Mouse (Mus musculus) hindbrain, embryonic 14.5 days (tissue): Measurements from ENCODE around the gene Slmap. TPM values are rescaled to one million over a fixed set of nuclear protein-coding genes. Genes with fewer than 3 reads are reported as not detected.

Experiments used
- ATAC-seq: fragments of 200-750 bp; cut with Nextera tagmentation; 2 replicates; pipeline ENCODE4 v1.8.0; 2017; ENCODE audit warnings: moderate number of reproducible peaks, mild to moderate bottlenecking, moderate TSS enrichment, moderate library complexity; ENCODE audit not compliant: low FRiP score
- DNase-seq: peaks from one replicate; pipeline ENCODE4 v3.0.0-alpha.2; 2015; ENCODE audit warnings: low spot score
- H3K27ac ChIP-seq: fragments of 300-500 bp; sonication (generic); 2 replicates; pipeline ENCODE4 v1.5.1; 2014; ENCODE audit warnings: mild to moderate bottlenecking, moderate library complexity
- H3K27me3 ChIP-seq: fragments of 300-500 bp; sonication (generic); 2 replicates; pipeline ENCODE4 v1.6.1; 2014; ENCODE audit warnings: mild to moderate bottlenecking, low read length, mixed read lengths; ENCODE audit not compliant: control insufficient read depth, insufficient read depth
- H3K36me3 ChIP-seq: fragments of 300-500 bp; sonication (generic); replicated peaks from 2 replicates; pipeline ENCODE4 v1.6.1; 2014; ENCODE audit not compliant: control insufficient read depth, insufficient read depth
- H3K4me1 ChIP-seq: fragments of 300-500 bp; sonication (generic); replicated peaks from 2 replicates; pipeline ENCODE4 v1.6.1; 2014; ENCODE audit warnings: antibody characterized with exemption, low read length, mixed read lengths; ENCODE audit not compliant: control insufficient read depth, insufficient read depth
- H3K4me2 ChIP-seq: fragments of 300-500 bp; sonication (generic); replicated peaks from 2 replicates; pipeline ENCODE4 v1.6.1; 2014; ENCODE audit warnings: mild to moderate bottlenecking, moderate library complexity
- H3K4me3 ChIP-seq: fragments of 300-500 bp; sonication (generic); replicated peaks from 2 replicates; pipeline ENCODE4 v1.5.1; 2014; ENCODE audit warnings: mild to moderate bottlenecking, low read length
- H3K9ac ChIP-seq: fragments of 300-500 bp; sonication (generic); 2 replicates; pipeline ENCODE4 v1.6.1; 2014
- H3K9me3 ChIP-seq: fragments of 300-500 bp; sonication (generic); 2 replicates; pipeline ENCODE4 v1.6.1; 2016; ENCODE audit warnings: low read length; ENCODE audit not compliant: control insufficient read depth
- WGBS: fragments of 180-500 bp; shearing (Covaris S2); extraction: QIAGEN DNeasy Blood & Tissue Kit; methylation state at CpG from one replicate; pipeline ENCODE4 v1.1.7; 2014; 5-methylcytosine and 5-hydroxymethylcytosine counted together
- polyA plus RNA-seq: library from polyadenylated mRNA; unstranded; fragments of >200 nt; fragmentation: Nextera tagmentation; extraction: Ambion mirVana; gene quantifications from 2 replicates; pipeline ENCODE4 v1.2.1, GENCODE M21; 2014

Gene Slmap
- polyA plus RNA-seq, 1 experiment from 2014 or later: 19.6 TPM

- Histone ChIP-seq H3K36me3 (peaks cover 17% of the 10 kb centered on the region), H3K4me3 (no peak overlapping the region), H3K4me2 (no peak overlapping the region), H3K4me1 (no peaks in the 10 kb centered on the region), H3K27me3 (no peaks in the 10 kb centered on the region), H3K9me3 (no peaks in the 10 kb centered on the region), H3K27ac (no peak overlapping the region), H3K9ac (no peak overlapping the region)
- no peak for ATAC-seq
- no peak for DNase-seq
Observed at GRCm38 (mm10) chr14:26439996-26440395, 94.7 kb downstream of the Slmap start.

GRCm38 (mm10) chr14:26437771-26438170, 97.0 kb downstream of the Slmap start:
- DNase-seq (no peak), ATAC-seq (no peak)
- Histone ChIP-seq H3K4me3 (no peak overlapping the region), H3K27me3 (no peaks in the 10 kb centered on the region), H3K4me2 (no peak overlapping the region), H3K27ac (no peak overlapping the region), H3K36me3 (peaks cover 13% of the 10 kb centered on the region), H3K9me3 (no peaks in the 10 kb centered on the region), H3K4me1 (no peaks in the 10 kb centered on the region), H3K9ac (no peak overlapping the region)
- 81% methylated on average over 2 of the region's 2 CpGs for WGBS

GRCm38 (mm10) chr14:26436304-26436703, 98.4 kb downstream of the Slmap start:
- Histone ChIP-seq H3K4me2 (no peak overlapping the region), H3K27ac (no peak overlapping the region), H3K4me1 (no peaks in the 10 kb centered on the region), H3K27me3 (no peaks in the 10 kb centered on the region), H3K9ac (no peak overlapping the region), H3K36me3 (peaks cover 13% of the 10 kb centered on the region), H3K4me3 (no peak overlapping the region), H3K9me3 (no peaks in the 10 kb centered on the region)
- DNase-seq (no peak), ATAC-seq (no peak)

GRCm38 (mm10) chr14:26432320-26432719, 102.4 kb downstream of the Slmap start:
- WGBS: 71% methylated on average over 2 of the region's 2 CpGs

GRCm38 (mm10) chr14:26431919-26432318, 102.8 kb downstream of the Slmap start:
- Histone ChIP-seq H3K4me2 (no peak overlapping the region), H3K4me3 (no peak overlapping the region), H3K4me1 (no peaks in the 10 kb centered on the region), H3K9me3 (no peaks in the 10 kb centered on the region), H3K27me3 (no peaks in the 10 kb centered on the region), H3K36me3 (peaks cover 24% of the 10 kb centered on the region), H3K9ac (no peak overlapping the region), H3K27ac (no peak overlapping the region)
- no peak for DNase-seq
- 86% methylated on average over 2 of the region's 2 CpGs for WGBS
- no peak for ATAC-seq

More at GRCm38 (mm10) chr14:26432320-26432719, 102.4 kb downstream of the Slmap start:
- no peaks in the 10 kb centered on the region for H3K27me3 ChIP-seq
- H3K4me3 ChIP-seq: no peak overlapping the region
- H3K27ac ChIP-seq: no peak overlapping the region
- ATAC-seq (no peak), DNase-seq (no peak)
- no peak overlapping the region for H3K9ac ChIP-seq
- H3K4me1 ChIP-seq: no peaks in the 10 kb centered on the region
- H3K9me3 ChIP-seq: no peaks in the 10 kb centered on the region
- H3K4me2 ChIP-seq: no peak overlapping the region
- H3K36me3 ChIP-seq: peaks cover 20% of the 10 kb centered on the region

GRCm38 (mm10) chr14:26420231-26420630, 114.5 kb downstream of the Slmap start:
- no peak for ATAC-seq

GRCm38 (mm10) chr14:26417956-26418355, 116.8 kb downstream of the Slmap start:
- Histone ChIP-seq H3K9ac (no peak overlapping the region), H3K4me1 (no peaks in the 10 kb centered on the region), H3K4me3 (no peak overlapping the region), H3K4me2 (no peak overlapping the region), H3K9me3 (no peaks in the 10 kb centered on the region), H3K27ac (no peak overlapping the region), H3K36me3 (peaks cover 47% of the 10 kb centered on the region), H3K27me3 (no peaks in the 10 kb centered on the region)
- WGBS: 80% methylated on average over 5 of the region's 5 CpGs
- ATAC-seq (no peak), DNase-seq (no peak)

More at GRCm38 (mm10) chr14:26420231-26420630, 114.5 kb downstream of the Slmap start:
- Histone ChIP-seq H3K4me1 (no peaks in the 10 kb centered on the region), H3K4me3 (no peak overlapping the region), H3K4me2 (no peak overlapping the region), H3K9me3 (no peaks in the 10 kb centered on the region), H3K27me3 (no peaks in the 10 kb centered on the region), H3K27ac (no peak overlapping the region), H3K36me3 (peaks cover 62% of the 10 kb centered on the region), H3K9ac (no peak overlapping the region)
- 85% methylated on average over 2 of the region's 2 CpGs for WGBS
- DNase-seq: no peak

GRCm38 (mm10) chr14:26417088-26417487, 117.6 kb downstream of the Slmap start:
- H3K4me3 ChIP-seq: no peak overlapping the region
- no peak overlapping the region for H3K9ac ChIP-seq
- 70% methylated on average over 4 of the region's 4 CpGs for WGBS
- H3K4me1 ChIP-seq: no peaks in the 10 kb centered on the region
- no peak for DNase-seq
- H3K27ac ChIP-seq: no peak overlapping the region
- ATAC-seq: no peak
- no peaks in the 10 kb centered on the region for H3K9me3 ChIP-seq
- no peak overlapping the region for H3K4me2 ChIP-seq
- H3K36me3 ChIP-seq: peaks cover 41% of the 10 kb centered on the region
- no peaks in the 10 kb centered on the region for H3K27me3 ChIP-seq

GRCm38 (mm10) chr14:26413581-26413980, 121.2 kb downstream of the Slmap start:
- Histone ChIP-seq H3K4me2 (no peak overlapping the region), H3K9me3 (no peaks in the 10 kb centered on the region), H3K27me3 (no peaks in the 10 kb centered on the region), H3K4me3 (no peak overlapping the region), H3K9ac (no peak overlapping the region), H3K36me3 (peaks cover 27% of the 10 kb centered on the region), H3K27ac (no peak overlapping the region), H3K4me1 (no peaks in the 10 kb centered on the region)
- ATAC-seq: no peak
- DNase-seq: no peak
- WGBS: 90% methylated on average over 1 of the region's 1 CpGs

- Histone ChIP-seq H3K36me3 (no peaks in the 10 kb centered on the region), H3K9me3 (no peaks in the 10 kb centered on the region), H3K4me3 (no peak overlapping the region), H3K9ac (no peak overlapping the region), H3K27ac (no peak overlapping the region), H3K4me2 (no peak overlapping the region), H3K4me1 (no peaks in the 10 kb centered on the region), H3K27me3 (no peaks in the 10 kb centered on the region)
- ATAC-seq (no peak), DNase-seq (no peak)
- WGBS: 95% methylated on average over 7 of the region's 7 CpGs
Observed at GRCm38 (mm10) chr14:26406746-26407145, 128.0 kb downstream of the Slmap start.
